Mouse (Mus musculus) heart, embryonic 11.5 days (tissue): Measurements from ENCODE around the gene Brip1. TPM values are rescaled to one million over a fixed set of nuclear protein-coding genes. Genes with fewer than 3 reads are reported as not detected.

Experiments used
- polyA plus RNA-seq: library from polyadenylated mRNA; unstranded; fragments of >200 nt; fragmentation: Nextera tagmentation; extraction: Ambion mirVana; gene quantifications from 2 replicates; pipeline ENCODE4 v1.2.1, GENCODE M21; 2014

Brip1 gene
- polyA plus RNA-seq, 1 experiment from 2014 or later: 5.8 TPM

Other genes starting within 250 kb of the Brip1 start
- gene Ints2, start 56.4 kb upstream of the Brip1 start, polyA plus RNA-seq: 21.0 and 22.2 TPM in 2 replicates
- 9.6 and 10.3 TPM in 2 replicates for gene Med13, start 156.4 kb upstream of the Brip1 start, polyA plus RNA-seq